Mouse (Mus musculus): Measurements from ENCODE around the gene Gnmt.

The Gnmt gene

GRCm38 (mm10) chr17:46742986-46743385, 14.0 kb upstream of the Gnmt start:
- no peak for DNase-seq (ENCODE audit: low spot score in 2 of 2)

GRCm38 (mm10) chr17:46741305-46741704, 12.3 kb upstream of the Gnmt start:
- DNase-seq (ENCODE audit: low spot score in 2 of 2), result no peak

GRCm38 (mm10) chr17:46736160-46736559, 7.2 kb upstream of the Gnmt start:
- no peak for DNase-seq (ENCODE audit: low spot score in 2 of 2)

- no peak for DNase-seq (ENCODE audit: low spot score in 2 of 2)
These were observed 6.3 kb upstream of the Gnmt start for GRCm38 (mm10) chr17:46735287-46735686.

- no peak for DNase-seq (ENCODE audit: low spot score in 2 of 2)
These were observed 5.1 kb upstream of the Gnmt start for GRCm38 (mm10) chr17:46734055-46734454.

- no peak for DNase-seq (ENCODE audit: low spot score in 2 of 2)
These were observed 472 bp downstream of the Gnmt start for GRCm38 (mm10) chr17:46728496-46728895.

GRCm38 (mm10) chr17:46728021-46728420, 947 bp downstream of the Gnmt start:
- DNase-seq (ENCODE audit: low spot score in 2 of 2), result peak in 1 of 2 experiments; percentile 4

- DNase-seq (ENCODE audit: low spot score in 2 of 2), result peak in 1 of 2 experiments; percentile 4
These were observed 1.7 kb downstream of the Gnmt start for GRCm38 (mm10) chr17:46727271-46727670.

GRCm38 (mm10) chr17:46725731-46726645, 3.0 kb downstream of the Gnmt start:
- no peak for DNase-seq (ENCODE audit: low spot score in 2 of 2)

- no peak for DNase-seq (ENCODE audit: low spot score in 2 of 2)
These were observed 3.7 kb downstream of the Gnmt start for GRCm38 (mm10) chr17:46725273-46725672.

GRCm38 (mm10) chr17:46724477-46725084, 4.4 kb downstream of the Gnmt start:
- DNase-seq (ENCODE audit: low spot score in 2 of 2), result peak in 1 of 2 experiments; percentile 5

- no peak for DNase-seq (ENCODE audit: low spot score in 2 of 2)
These were observed 7.9 kb downstream of the Gnmt start for GRCm38 (mm10) chr17:46721077-46721476.

- DNase-seq (ENCODE audit: low spot score in 2 of 2), result no peak
These were observed 14.0 kb downstream of the Gnmt start for GRCm38 (mm10) chr17:46714756-46715481.

- DNase-seq (ENCODE audit: low spot score in 2 of 2), result no peak
These were observed 15.1 kb downstream of the Gnmt start for GRCm38 (mm10) chr17:46713849-46714248.

GRCm38 (mm10) chr17:46712442-46712841, 16.5 kb downstream of the Gnmt start:
- DNase-seq (ENCODE audit: low spot score in 2 of 2), result no peak

- DNase-seq (ENCODE audit: low spot score in 2 of 2), result peak in 1 of 2 experiments; percentile 34
These were observed 17.2 kb downstream of the Gnmt start for GRCm38 (mm10) chr17:46711612-46712271.

- peak; percentile 87 to 88 for DNase-seq (ENCODE audit: low spot score in 2 of 2)
These were observed 17.9 kb downstream of the Gnmt start, which contains the start of gene Pex6 for GRCm38 (mm10) chr17:46710959-46711597. TSS of gene Pex6 (plus strand) at chr17:46711463.

- no peak for DNase-seq (ENCODE audit: low spot score in 2 of 2)
These were observed 22.4 kb downstream of the Gnmt start for GRCm38 (mm10) chr17:46706375-46707089.

- peak; percentile 96 for DNase-seq (ENCODE audit: low spot score in 2 of 2)
These were observed 23.8 kb downstream of the Gnmt start, which contains the start of gene Ppp2r5d for GRCm38 (mm10) chr17:46704887-46705835. TSS of gene Ppp2r5d (minus strand) at chr17:46705111.

All from frontal cortex, postnatal 10 days (tissue).